Mouse (Mus musculus) cerebellum, adult 11 months (tissue): Measurements from ENCODE around the gene Olfr1309.
"Not testable (repeated sequence)": the region's sequence is repeated elsewhere in the genome, so short reads cannot be mapped to it uniquely, and the experiment has no call there.

Source experiments
- DNase-seq: peaks from one replicate; pipeline ENCODE4 v3.0.0; 2022

The Olfr1309 gene

GRCm38 (mm10) chr2:111990181-111990580, at the start of gene Olfr1309:
Gene Olfr1309 (minus strand): TSS chr2:111990281.
- no peak for DNase-seq

DNA sequence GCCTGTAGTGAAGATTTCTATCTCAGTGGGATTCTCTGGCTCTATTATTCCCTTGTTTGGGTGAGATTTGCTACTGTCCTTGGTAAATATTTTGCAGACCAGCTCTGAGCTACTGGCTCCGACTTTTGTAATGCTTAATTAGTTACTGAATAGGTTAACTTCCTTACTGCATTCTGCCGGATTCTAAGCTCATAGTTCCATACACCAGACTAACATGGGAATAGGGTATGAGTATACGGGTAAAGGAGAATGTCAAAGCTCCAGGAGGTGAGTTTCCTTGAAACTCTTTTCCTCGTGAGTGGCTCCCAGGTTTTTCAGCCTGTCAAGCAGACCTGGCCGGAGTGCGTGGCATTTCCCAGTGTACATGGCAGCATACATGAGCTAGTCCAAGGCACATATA, 36.9 kb upstream of the Olfr1309 start:
- not testable (repeated sequence) for DNase-seq

- DNase-seq, result no peak
Observed at GRCm38 (mm10) chr2:112024312-112024711, 34.2 kb upstream of the Olfr1309 start, which contains the start of gene Olfr1311. Gene Olfr1311 (minus strand): TSS chr2:112024412.

DNA sequence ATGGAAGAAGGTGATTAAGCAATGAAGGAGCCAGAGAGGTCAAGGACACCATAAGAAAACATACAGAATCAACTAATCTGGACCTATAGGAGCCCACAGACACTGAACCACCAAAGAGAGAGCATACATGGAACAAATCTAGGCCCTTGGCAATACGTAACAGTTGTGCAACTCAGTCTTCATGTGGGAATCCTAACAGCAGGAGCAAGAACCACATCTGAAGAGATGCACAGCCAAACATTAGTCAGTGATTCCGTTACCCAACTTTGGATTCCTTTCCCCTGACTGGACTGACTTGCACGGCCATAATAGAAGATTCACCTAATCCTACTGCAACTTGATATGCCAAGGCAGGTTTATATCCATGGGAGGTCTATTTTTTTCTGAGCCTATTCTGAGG, 24.8 kb upstream of the Olfr1309 start:
- no peak for DNase-seq

- DNase-seq, result no peak
Observed at GRCm38 (mm10) chr2:112012608-112013007, 22.5 kb upstream of the Olfr1309 start, which contains the start of gene Olfr1310. Gene Olfr1310 (minus strand): TSS chr2:112012708.

- DNase-seq, result no peak
Observed at GRCm38 (mm10) chr2:111964844-111965243, 25.2 kb downstream of the Olfr1309 start, which contains the start of gene Olfr1308. Gene Olfr1308 (minus strand): TSS chr2:111964944.

DNA sequence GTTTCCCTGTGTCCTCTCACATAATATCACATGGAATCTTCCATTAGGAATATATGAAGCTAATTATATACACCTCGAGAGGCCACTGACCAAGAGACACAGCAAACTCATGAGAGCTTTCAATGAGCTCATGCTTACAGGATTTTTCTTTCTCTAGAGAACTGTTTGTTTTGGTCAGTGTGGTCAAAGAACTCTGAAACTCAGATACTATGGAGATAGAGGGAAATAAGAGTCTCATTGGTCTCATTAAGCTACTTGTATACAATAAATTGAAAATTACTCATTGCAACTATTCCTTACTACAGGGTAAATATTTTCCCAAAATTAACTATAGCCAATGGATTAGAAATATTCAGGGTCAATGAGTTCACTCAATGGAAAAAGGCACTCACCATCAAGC, 40.7 kb downstream of the Olfr1309 start, which contains the start of gene Olfr1307:
Gene Olfr1307, minus strand, starts transcription at position 101 of the 400 bp plus-strand sequence.
- DNase-seq, result no peak
